Mouse (Mus musculus): ENCODE measurements around the gene Actg1. TPM values are rescaled to one million over a fixed set of nuclear protein-coding genes. Genes with fewer than 3 reads are reported as not detected.

The Actg1 gene
- polyA plus RNA-seq (2014; fragmentation: Nextera tagmentation; extraction: Ambion mirVana), result 4,053 and 4,080 TPM in 2 replicates

GRCm38 (mm10) chr11:120347791-120348683 is at the start of gene Actg1:
Gene Actg1 (minus strand): TSS chr11:120348542.
- WGBS, result 2% methylated on average over 97 of the region's 103 CpGs
- peaks cover 23% of the 10 kb centered on the region for H3K36me3 ChIP-seq (replicated peaks; ENCODE audit: control insufficient read depth, insufficient read depth)
- peak within 1 kb of the TSS; percentile 100 for H3K27ac ChIP-seq
- ATAC-seq (ENCODE audit: low FRiP score) (peak; percentile 85), DNase-seq (ENCODE audit: low spot score) (peak; percentile 96)
- peaks cover 30% of the 10 kb centered on the region for H3K4me1 ChIP-seq (replicated peaks; ENCODE audit: control insufficient read depth, insufficient read depth, low read length)
- H3K9me3 ChIP-seq (ENCODE audit: control insufficient read depth, low read length), result no peaks in the 10 kb centered on the region
- peak within 1 kb of the TSS; percentile 99 for H3K9ac ChIP-seq
- H3K4me2 ChIP-seq (replicated peaks), result peak within 1 kb of the TSS; percentile 79
- no peaks in the 10 kb centered on the region for H3K27me3 ChIP-seq (ENCODE audit: control insufficient read depth, insufficient read depth, low read length)
- peak within 1 kb of the TSS; percentile 76 for H3K4me3 ChIP-seq (replicated peaks; ENCODE audit: low read length)

DNA sequence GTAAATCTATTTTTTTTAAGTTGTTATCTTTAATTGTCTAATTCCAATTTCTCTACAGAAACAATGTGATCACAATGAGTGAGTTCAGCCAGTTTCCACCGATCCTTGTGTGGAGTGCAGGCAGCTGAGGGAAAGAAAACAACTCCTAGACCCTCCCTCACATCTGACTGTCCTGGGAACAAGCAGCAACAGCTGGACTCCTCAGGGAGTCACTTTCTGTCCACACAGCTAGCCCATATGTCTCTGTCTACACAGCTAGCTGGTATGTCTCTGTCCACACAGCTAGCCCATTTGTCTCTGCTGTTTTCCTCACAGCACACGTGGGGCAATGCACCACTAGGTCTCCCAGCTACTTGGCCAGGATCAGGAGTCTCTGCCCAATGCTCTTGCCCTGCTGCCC is 49.3 kb upstream of the Actg1 start:
- Histone ChIP-seq H3K27ac (no peak overlapping the region), H3K36me3 (replicated peaks; ENCODE audit: control insufficient read depth, insufficient read depth) (peaks cover 95% of the 10 kb centered on the region), H3K9me3 (ENCODE audit: control insufficient read depth, low read length) (no peaks in the 10 kb centered on the region), H3K4me2 (replicated peaks) (no peak overlapping the region), H3K9ac (no peak overlapping the region), H3K4me1 (replicated peaks; ENCODE audit: control insufficient read depth, insufficient read depth, low read length) (no peaks in the 10 kb centered on the region), H3K4me3 (replicated peaks; ENCODE audit: low read length) (no peak overlapping the region), H3K27me3 (ENCODE audit: control insufficient read depth, insufficient read depth, low read length) (no peaks in the 10 kb centered on the region)
- 77% methylated on average over 2 of the region's 2 CpGs for WGBS
- DNase-seq (ENCODE audit: low spot score) (no peak), ATAC-seq (ENCODE audit: low FRiP score) (no peak)

DNA sequence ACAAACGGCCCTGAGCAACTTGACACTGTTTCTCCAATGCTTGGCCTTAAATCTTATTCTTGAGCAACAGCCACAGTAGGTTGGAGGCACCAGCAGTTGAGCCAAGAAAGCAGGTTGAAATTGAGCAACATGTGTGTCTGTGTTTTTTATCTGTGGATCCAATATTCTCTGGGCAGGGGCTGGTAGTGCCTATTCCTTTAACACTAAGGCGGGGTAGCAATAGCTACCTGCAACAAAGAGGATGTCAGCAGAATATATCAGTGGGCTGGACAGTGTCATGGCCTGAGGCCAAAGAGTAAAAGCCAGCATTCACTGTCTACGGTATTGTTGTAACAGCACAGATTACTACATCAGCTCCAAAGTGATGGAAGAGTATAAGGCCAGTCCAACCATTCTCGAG is 47.3 kb upstream of the Actg1 start:
- H3K4me1 ChIP-seq (replicated peaks; ENCODE audit: control insufficient read depth, insufficient read depth, low read length), result no peaks in the 10 kb centered on the region
- DNase-seq (ENCODE audit: low spot score) (no peak), ATAC-seq (ENCODE audit: low FRiP score) (no peak)
- 88% methylated on average over 4 of the region's 4 CpGs for WGBS
- no peak overlapping the region for H3K4me3 ChIP-seq (replicated peaks; ENCODE audit: low read length)
- no peaks in the 10 kb centered on the region for H3K9me3 ChIP-seq (ENCODE audit: control insufficient read depth, low read length)
- no peaks in the 10 kb centered on the region for H3K27me3 ChIP-seq (ENCODE audit: control insufficient read depth, insufficient read depth, low read length)
- no peak overlapping the region for H3K9ac ChIP-seq
- H3K36me3 ChIP-seq (replicated peaks; ENCODE audit: control insufficient read depth, insufficient read depth), result peaks cover 83% of the 10 kb centered on the region
- no peak overlapping the region for H3K27ac ChIP-seq
- no peak overlapping the region for H3K4me2 ChIP-seq (replicated peaks)

DNA sequence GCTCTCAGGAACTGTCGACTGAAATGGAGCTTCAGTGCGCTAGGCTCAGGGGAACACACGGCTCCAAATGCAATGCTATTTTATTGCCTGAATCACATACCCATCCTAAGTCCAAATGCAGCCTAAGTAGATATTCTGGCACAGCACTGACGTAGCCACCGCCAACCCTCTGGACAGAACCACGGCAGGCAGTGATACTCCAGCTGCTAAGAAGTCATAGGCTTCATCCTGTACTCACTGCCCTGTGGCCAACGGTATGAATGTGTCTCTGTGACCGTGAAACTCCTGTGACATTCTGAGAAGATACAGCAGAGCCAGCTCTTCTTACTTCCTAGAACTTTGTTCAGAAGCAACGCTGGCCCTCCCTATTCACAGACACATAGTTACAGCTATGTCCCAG is 40.2 kb upstream of the Actg1 start:
- no peaks in the 10 kb centered on the region for H3K9me3 ChIP-seq (ENCODE audit: control insufficient read depth, low read length)
- ATAC-seq (ENCODE audit: low FRiP score) (no peak), DNase-seq (ENCODE audit: low spot score) (no peak)
- WGBS, result 90% methylated on average over 9 of the region's 9 CpGs
- H3K27ac ChIP-seq, result no peak overlapping the region
- no peak overlapping the region for H3K4me3 ChIP-seq (replicated peaks; ENCODE audit: low read length)
- H3K4me2 ChIP-seq (replicated peaks), result no peak overlapping the region
- peaks cover 78% of the 10 kb centered on the region for H3K36me3 ChIP-seq (replicated peaks; ENCODE audit: control insufficient read depth, insufficient read depth)
- no peaks in the 10 kb centered on the region for H3K27me3 ChIP-seq (ENCODE audit: control insufficient read depth, insufficient read depth, low read length)
- no peaks in the 10 kb centered on the region for H3K4me1 ChIP-seq (replicated peaks; ENCODE audit: control insufficient read depth, insufficient read depth, low read length)
- no peak overlapping the region for H3K9ac ChIP-seq

GRCm38 (mm10) chr11:120387157-120387556 is 38.8 kb upstream of the Actg1 start:
- H3K9ac ChIP-seq, result no peak overlapping the region
- H3K4me2 ChIP-seq (replicated peaks), result no peak overlapping the region
- WGBS, result 72% methylated on average over 2 of the region's 2 CpGs
- no peaks in the 10 kb centered on the region for H3K4me1 ChIP-seq (replicated peaks; ENCODE audit: control insufficient read depth, insufficient read depth, low read length)
- H3K27ac ChIP-seq, result no peak overlapping the region
- DNase-seq (ENCODE audit: low spot score), result no peak
- H3K36me3 ChIP-seq (replicated peaks; ENCODE audit: control insufficient read depth, insufficient read depth), result peaks cover 78% of the 10 kb centered on the region
- H3K27me3 ChIP-seq (ENCODE audit: control insufficient read depth, insufficient read depth, low read length), result no peaks in the 10 kb centered on the region
- no peak for ATAC-seq (ENCODE audit: low FRiP score)
- H3K9me3 ChIP-seq (ENCODE audit: control insufficient read depth, low read length), result no peaks in the 10 kb centered on the region
- no peak overlapping the region for H3K4me3 ChIP-seq (replicated peaks; ENCODE audit: low read length)

DNA sequence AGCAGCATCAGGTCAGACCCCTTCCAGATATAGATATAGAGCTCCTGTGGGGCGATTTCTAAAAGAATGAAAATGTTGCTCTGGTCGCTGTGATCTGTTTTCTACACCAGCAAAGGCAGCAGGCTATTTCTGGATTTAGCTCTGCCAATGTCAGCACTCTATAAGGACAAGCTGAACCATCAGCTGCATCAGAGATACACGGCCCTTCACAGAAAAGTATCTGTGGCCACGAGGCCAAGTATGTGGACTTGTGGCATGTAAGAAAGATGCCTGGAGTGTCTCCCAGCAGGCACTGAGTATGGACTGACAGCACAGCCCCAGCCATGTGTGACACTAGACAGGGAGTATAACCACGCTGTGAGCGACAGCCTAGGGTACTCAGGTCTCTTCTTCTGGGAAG is 38.3 kb upstream of the Actg1 start:
- H3K27me3 ChIP-seq (ENCODE audit: control insufficient read depth, insufficient read depth, low read length), result no peaks in the 10 kb centered on the region
- no peak overlapping the region for H3K27ac ChIP-seq
- H3K9ac ChIP-seq, result no peak overlapping the region
- no peak overlapping the region for H3K4me2 ChIP-seq (replicated peaks)
- ATAC-seq (ENCODE audit: low FRiP score) (no peak), DNase-seq (ENCODE audit: low spot score) (no peak)
- peaks cover 81% of the 10 kb centered on the region for H3K36me3 ChIP-seq (replicated peaks; ENCODE audit: control insufficient read depth, insufficient read depth)
- H3K9me3 ChIP-seq (ENCODE audit: control insufficient read depth, low read length), result no peaks in the 10 kb centered on the region
- 94% methylated on average over 6 of the region's 6 CpGs for WGBS
- no peak overlapping the region for H3K4me3 ChIP-seq (replicated peaks; ENCODE audit: low read length)
- no peaks in the 10 kb centered on the region for H3K4me1 ChIP-seq (replicated peaks; ENCODE audit: control insufficient read depth, insufficient read depth, low read length)

DNA sequence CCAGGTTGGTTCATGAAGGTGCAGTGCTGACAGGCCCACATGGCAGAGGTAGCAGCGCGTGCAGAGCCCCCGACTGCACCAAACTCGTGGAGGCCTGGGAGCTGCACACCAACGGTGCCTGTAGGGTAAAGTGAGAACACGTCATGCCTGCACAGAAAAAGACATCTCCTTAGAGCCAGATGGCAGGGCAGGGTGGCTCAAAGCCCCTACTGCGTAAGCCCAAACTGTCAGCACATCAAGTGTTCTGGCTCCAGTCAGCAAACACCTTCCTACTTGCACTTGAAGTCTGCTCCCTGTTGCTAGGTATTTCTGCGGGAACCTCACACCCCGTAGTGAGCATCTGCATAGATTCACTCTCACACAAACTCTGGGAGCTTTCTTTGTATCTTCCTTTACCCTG is 34.2 kb upstream of the Actg1 start:
- peaks cover 75% of the 10 kb centered on the region for H3K36me3 ChIP-seq (replicated peaks; ENCODE audit: control insufficient read depth, insufficient read depth)
- DNase-seq (ENCODE audit: low spot score), result no peak
- no peak overlapping the region for H3K4me3 ChIP-seq (replicated peaks; ENCODE audit: low read length)
- WGBS, result 94% methylated on average over 9 of the region's 9 CpGs
- no peak overlapping the region for H3K4me2 ChIP-seq (replicated peaks)
- peaks cover 14% of the 10 kb centered on the region; the same call in 1 of the 2 replicates for H3K4me1 ChIP-seq (replicated peaks; ENCODE audit: control insufficient read depth, insufficient read depth, low read length)
- no peak overlapping the region for H3K9ac ChIP-seq
- H3K27ac ChIP-seq, result no peak overlapping the region
- H3K9me3 ChIP-seq (ENCODE audit: control insufficient read depth, low read length), result no peaks in the 10 kb centered on the region
- no peaks in the 10 kb centered on the region for H3K27me3 ChIP-seq (ENCODE audit: control insufficient read depth, insufficient read depth, low read length)
- ATAC-seq (ENCODE audit: low FRiP score), result no peak

GRCm38 (mm10) chr11:120381157-120381556 is 32.8 kb upstream of the Actg1 start:
- no peak for DNase-seq (ENCODE audit: low spot score)
- Histone ChIP-seq H3K9me3 (ENCODE audit: control insufficient read depth, low read length) (no peaks in the 10 kb centered on the region), H3K4me2 (replicated peaks) (no peak overlapping the region), H3K4me1 (replicated peaks; ENCODE audit: control insufficient read depth, insufficient read depth, low read length) (peaks cover 25% of the 10 kb centered on the region), H3K9ac (no peak overlapping the region), H3K27ac (no peak overlapping the region), H3K36me3 (replicated peaks; ENCODE audit: control insufficient read depth, insufficient read depth) (peaks cover 72% of the 10 kb centered on the region), H3K27me3 (ENCODE audit: control insufficient read depth, insufficient read depth, low read length) (no peaks in the 10 kb centered on the region), H3K4me3 (replicated peaks; ENCODE audit: low read length) (no peak overlapping the region)
- 94% methylated on average over 4 of the region's 4 CpGs for WGBS
- ATAC-seq (ENCODE audit: low FRiP score), result no peak

GRCm38 (mm10) chr11:120380271-120380670 is 31.9 kb upstream of the Actg1 start:
- Histone ChIP-seq H3K9ac (no peak overlapping the region), H3K36me3 (replicated peaks; ENCODE audit: control insufficient read depth, insufficient read depth) (peaks cover 72% of the 10 kb centered on the region), H3K27ac (no peak overlapping the region), H3K9me3 (ENCODE audit: control insufficient read depth, low read length) (no peaks in the 10 kb centered on the region), H3K27me3 (ENCODE audit: control insufficient read depth, insufficient read depth, low read length) (no peaks in the 10 kb centered on the region), H3K4me3 (replicated peaks; ENCODE audit: low read length) (no peak overlapping the region), H3K4me1 (replicated peaks; ENCODE audit: control insufficient read depth, insufficient read depth, low read length) (peaks cover 25% of the 10 kb centered on the region), H3K4me2 (replicated peaks) (no peak overlapping the region)
- 96% methylated on average over 3 of the region's 3 CpGs for WGBS
- no peak for ATAC-seq (ENCODE audit: low FRiP score)
- DNase-seq (ENCODE audit: low spot score), result no peak

Measured in hindbrain, embryonic 14.5 days (tissue).